Mouse (Mus musculus) CH12.LX (cell line): ENCODE measurements at regions not wholly inside any gene's neighbourhood (a gene's known extent, or its start where the extent isn't known, plus 50 kb on each side); places are given as distances from the start of the nearest gene placed in this dataset.

ENCODE experiments used
- DNase-seq: peaks from one replicate; pipeline ENCODE4 v3.0.0-alpha.2; 2013; ENCODE audit errors: extremely low read depth
- H3K27ac ChIP-seq: 2 replicates; pipeline ENCODE4 v1.5.1; 2012; ENCODE audit warnings: low read depth, mild to moderate bottlenecking, control low read depth, moderate library complexity; ENCODE audit not compliant: insufficient read depth
- H3K27me3 ChIP-seq: replicated peaks from 2 replicates; pipeline ENCODE3; 2012; ENCODE audit warnings: inconsistent platforms
- H3K36me3 ChIP-seq, 2 experiments: replicated peaks in 1 of 2; 2 replicates each; pipeline versions ENCODE3 to v1.6.1; 2012; ENCODE audit warnings: inconsistent platforms in 1 of 2, low read length in 1 of 2, mild to moderate bottlenecking in 1 of 2, mixed read lengths in 1 of 2, moderate library complexity in 1 of 2; ENCODE audit not compliant: control insufficient read depth in 1 of 2, insufficient read depth in 1 of 2
- H3K4me1 ChIP-seq, 2 experiments: 2 replicates each; pipeline ENCODE4 v1.6.1; 2012; ENCODE audit warnings: inconsistent platforms in 1 of 2, moderate library complexity in 1 of 2; ENCODE audit not compliant: insufficient read depth in 2 of 2, control insufficient read depth in 1 of 2
- H3K4me2 ChIP-seq: 2 replicates; pipeline ENCODE4 v1.6.1; 2012; ENCODE audit warnings: low read depth, mild to moderate bottlenecking, control low read depth; ENCODE audit not compliant: poor library complexity, insufficient read depth, severe bottlenecking
- H3K4me3 ChIP-seq, 3 experiments: fragments of 150-350 bp in 1 of 3; sonication (generic) in 1 of 3; replicated peaks in 1 of 3; 2 replicates each; pipeline versions ENCODE3 to v1.5.1; 2011 to 2012; ENCODE audit warnings: low read depth in 2 of 3, low read length in 2 of 3, mild to moderate bottlenecking in 2 of 3, moderate library complexity in 2 of 3, control low read depth in 1 of 3, improper control_type of control experiment in 1 of 3, inconsistent platforms in 1 of 3, mixed read lengths in 1 of 3; ENCODE audit not compliant: poor library complexity in 1 of 3
- H3K79me2 ChIP-seq: replicated peaks from 2 replicates; pipeline ENCODE4 v1.6.1; 2012; ENCODE audit warnings: mild to moderate bottlenecking, moderate library complexity; ENCODE audit not compliant: control insufficient read depth, poor library complexity, insufficient read depth, severe bottlenecking; ENCODE audit errors: extremely low read depth
- H3K9ac ChIP-seq: 2 replicates; pipeline ENCODE4 v1.6.1; 2012; ENCODE audit warnings: low read depth, mild to moderate bottlenecking, control low read depth, moderate library complexity; ENCODE audit not compliant: insufficient read depth
- H3K9me3 ChIP-seq: replicated peaks from 2 replicates; pipeline ENCODE3; 2012; ENCODE audit warnings: low read length, inconsistent platforms, mixed read lengths
- BHLHE40 ChIP-seq: IDR thresholded peaks from 2 replicates; pipeline ENCODE4 v1.6.1; 2011; ENCODE audit warnings: mild to moderate bottlenecking, low read depth, low read length, improper control_type of control experiment
- CHD2 ChIP-seq: IDR thresholded peaks from 2 replicates; pipeline ENCODE4 v1.6.1; 2011; ENCODE audit warnings: low read length, improper control_type of control experiment
- CTCF ChIP-seq, 2 experiments: IDR thresholded peaks in 1 of 2; conservative IDR thresholded peaks in 1 of 2; 2 replicates each; pipeline ENCODE4 v1.5.1; 2011 to 2012; ENCODE audit warnings: low read depth in 2 of 2, low read length in 2 of 2, improper control_type of control experiment in 1 of 2, inconsistent platforms in 1 of 2, mild to moderate bottlenecking in 1 of 2, moderate library complexity in 1 of 2
- ELF1 ChIP-seq: IDR thresholded peaks from 2 replicates; pipeline ENCODE4 v1.6.1; 2014; ENCODE audit warnings: low read depth, mild to moderate bottlenecking, inconsistent platforms, low read length, improper control_type of control experiment
- HCFC1 ChIP-seq: IDR thresholded peaks from 2 replicates; pipeline ENCODE4 v1.6.1; 2012; ENCODE audit warnings: low read depth, mild to moderate bottlenecking, inconsistent platforms, low read length, improper control_type of control experiment
- JUND ChIP-seq: conservative IDR thresholded peaks from 2 replicates; pipeline ENCODE4 v1.6.1; 2011; ENCODE audit warnings: low read depth, low read length, improper control_type of control experiment
- KAT2A ChIP-seq: IDR thresholded peaks from 2 replicates; pipeline ENCODE4 v1.6.1; 2012; ENCODE audit warnings: low read length, improper control_type of control experiment, inconsistent platforms; ENCODE audit not compliant: insufficient replicate concordance
- MAFK ChIP-seq: IDR thresholded peaks from 2 replicates; pipeline ENCODE4 v1.6.1; 2011; ENCODE audit warnings: low read length, improper control_type of control experiment; ENCODE audit not compliant: insufficient replicate concordance
- MAZ ChIP-seq: IDR thresholded peaks from 2 replicates; pipeline ENCODE4 v1.6.1; 2012; ENCODE audit warnings: low read depth, mild to moderate bottlenecking, inconsistent platforms, low read length, improper control_type of control experiment, moderate library complexity
- MXI1 ChIP-seq: IDR thresholded peaks from 2 replicates; pipeline ENCODE4 v1.6.1; 2011; ENCODE audit warnings: mild to moderate bottlenecking, low read depth, low read length, improper control_type of control experiment
- NELFE ChIP-seq: IDR thresholded peaks from 2 replicates; pipeline ENCODE4 v1.6.1; 2011; ENCODE audit warnings: low read depth, low read length, improper control_type of control experiment
- NRF1 ChIP-seq: IDR thresholded peaks from 2 replicates; pipeline ENCODE4 v1.6.1; 2014; ENCODE audit warnings: low read depth, mild to moderate bottlenecking, inconsistent platforms, low read length, improper control_type of control experiment, moderate library complexity
- PAX5 ChIP-seq: IDR thresholded peaks from 2 replicates; pipeline ENCODE4 v1.6.1; 2012; ENCODE audit warnings: low read length, inconsistent platforms, mixed read lengths
- POLR2AphosphoS2 ChIP-seq: IDR thresholded peaks from 2 replicates; pipeline ENCODE4 v1.6.1; 2011; ENCODE audit warnings: low read depth, low read length, improper control_type of control experiment
- RAD21 ChIP-seq: IDR thresholded peaks from 2 replicates; pipeline ENCODE4 v1.6.1; 2011; ENCODE audit warnings: low read depth, mild to moderate bottlenecking, low read length, improper control_type of control experiment, moderate library complexity
- SMC3 ChIP-seq: IDR thresholded peaks from 2 replicates; pipeline ENCODE4 v1.6.1; 2011; ENCODE audit warnings: low read depth, low read length, improper control_type of control experiment
- TBP ChIP-seq: conservative IDR thresholded peaks from 2 replicates; pipeline ENCODE4 v1.6.1; 2011; ENCODE audit warnings: low read depth, low read length, improper control_type of control experiment
- TCF12 ChIP-seq: IDR thresholded peaks from 2 replicates; pipeline ENCODE4 v1.6.1; 2014; ENCODE audit warnings: low read depth, mild to moderate bottlenecking, inconsistent platforms, low read length, improper control_type of control experiment
- USF1 ChIP-seq: IDR thresholded peaks from 2 replicates; pipeline ENCODE4 v1.6.1; 2014; ENCODE audit warnings: low read depth, mild to moderate bottlenecking, inconsistent platforms, low read length, improper control_type of control experiment
- ZMIZ1 ChIP-seq: IDR thresholded peaks from 2 replicates; pipeline ENCODE4 v1.6.1; 2012; ENCODE audit warnings: low read depth, mild to moderate bottlenecking, inconsistent platforms, low read length, improper control_type of control experiment
- ZNF384 ChIP-seq: IDR thresholded peaks from 2 replicates; pipeline ENCODE4 v1.6.1; 2012; ENCODE audit warnings: low read depth, low read length, improper control_type of control experiment, inconsistent platforms
- dilution Hi-C: fragments of 300-500 bp; cut with MboI; formaldehyde crosslinking; loops from 2 replicates; pipeline ENCODE4 v1.14.3; 2020; ENCODE audit warnings: low sequenced_read_pairs; ENCODE audit not compliant: extremely low pct_unique_long_range_greater_than_20kb, extremely low pct_ligation_motif_present
- in situ Hi-C: fragments of 300-500 bp; cut with MboI; formaldehyde crosslinking; loops from 3 replicates; pipeline ENCODE4 v1.14.3; 2019; ENCODE audit warnings: low sequenced_read_pairs, low pct_ligation_motif_present, low pct_unique_long_range_greater_than_20kb, mixed read lengths

GRCm38 (mm10) chr1:6152436-6152835 is 1344.7 kb downstream of the Gm37988 start:
- H3K4me1 ChIP-seq = no peaks in the 10 kb centered on the region
- TF ChIP-seq KAT2A = no peak
- TF ChIP-seq JUND = no peak
- no peak for TF ChIP-seq CHD2
- no peak for TF ChIP-seq POLR2AphosphoS2
- no peak for TF ChIP-seq NRF1
- no peak for TF ChIP-seq USF1
- no peak for TF ChIP-seq BHLHE40
- TF ChIP-seq NELFE = no peak
- TF ChIP-seq TCF12 = no peak
- TF ChIP-seq MAFK = no peak
- no peak for TF ChIP-seq TBP
- no peak for TF ChIP-seq ELF1
- no peak for TF ChIP-seq MXI1
- TF ChIP-seq CTCF (conservative IDR thresholded peaks at IDR 0.05 in 1 of 2, IDR thresholded peaks at IDR 0.05 in 1 of 2; ENCODE audit: low read depth in 2 of 2, low read length in 2 of 2) = peak in 1 of 2 experiments; percentile 60; a peak in 2 of 4 replicates
- no peak for TF ChIP-seq HCFC1
- TF ChIP-seq MAZ = no peak
- TF ChIP-seq ZNF384 = no peak
- TF ChIP-seq PAX5 = no peak
- no peak for TF ChIP-seq ZMIZ1
- TF ChIP-seq SMC3 = peak; percentile 36; the same call in 1 of the 2 replicates
- peak; percentile 25 for TF ChIP-seq RAD21
- H3K9ac ChIP-seq = no peak overlapping the region
- H3K9me3 ChIP-seq = no peaks in the 10 kb centered on the region
- DNase-seq = peak; percentile 12
- H3K4me2 ChIP-seq = no peak overlapping the region
- no peaks in the 10 kb centered on the region for H3K79me2 ChIP-seq
- H3K27ac ChIP-seq = no peak overlapping the region
- H3K27me3 ChIP-seq = no peaks in the 10 kb centered on the region
- dilution Hi-C loops = no loop called here
- H3K4me3 ChIP-seq = no peak overlapping the region
- in situ Hi-C loops = no loop called here
- H3K36me3 ChIP-seq = no peaks in the 10 kb centered on the region
